Mouse (Mus musculus) forebrain, embryonic 16.5 days (tissue): ENCODE measurements around the gene Kat14. TPM values are rescaled to one million over a fixed set of nuclear protein-coding genes. Genes with fewer than 3 reads are reported as not detected.
"Not testable (repeated sequence)": the region's sequence is repeated elsewhere in the genome, so short reads cannot be mapped to it uniquely, and the experiment has no call there.

Experiments
- ATAC-seq: fragments of 200-750 bp; cut with Nextera tagmentation; 2 replicates; pipeline ENCODE4 v1.8.0; 2017; ENCODE audit warnings: mild to moderate bottlenecking, moderate library complexity
- H3K27ac ChIP-seq: fragments of 300-500 bp; sonication (generic); 2 replicates; pipeline ENCODE4 v1.5.1; 2014; ENCODE audit warnings: low read length, control low read depth
- H3K27me3 ChIP-seq: fragments of 300-500 bp; sonication (generic); replicated peaks from 2 replicates; pipeline ENCODE4 v1.6.1; 2014; ENCODE audit warnings: low read length; ENCODE audit not compliant: control insufficient read depth, insufficient read depth
- H3K36me3 ChIP-seq: fragments of 300-500 bp; sonication (generic); 2 replicates; pipeline ENCODE4 v1.6.1; 2014; ENCODE audit not compliant: control insufficient read depth, insufficient read depth
- H3K4me1 ChIP-seq: fragments of 300-500 bp; sonication (generic); replicated peaks from 2 replicates; pipeline ENCODE4 v1.6.1; 2014; ENCODE audit warnings: low read length; ENCODE audit not compliant: control insufficient read depth, insufficient read depth
- H3K4me2 ChIP-seq: fragments of 300-500 bp; sonication (generic); 2 replicates; pipeline ENCODE4 v1.6.1; 2014; ENCODE audit warnings: mild to moderate bottlenecking, low read length, control low read depth
- H3K4me3 ChIP-seq: fragments of 300-500 bp; sonication (generic); replicated peaks from 2 replicates; pipeline ENCODE4 v1.5.1; 2014; ENCODE audit warnings: mild to moderate bottlenecking, low read length, control low read depth
- H3K9ac ChIP-seq: fragments of 300-500 bp; sonication (generic); replicated peaks from 2 replicates; pipeline ENCODE4 v1.6.1; 2014; ENCODE audit warnings: low read depth, low read length, control low read depth
- H3K9me3 ChIP-seq: fragments of 300-500 bp; sonication (generic); 2 replicates; pipeline ENCODE4 v1.6.1; 2016; ENCODE audit warnings: low read length; ENCODE audit not compliant: control insufficient read depth
- WGBS: fragments of 180-500 bp; shearing (Covaris S2); extraction: QIAGEN DNeasy Blood & Tissue Kit; methylation state at CpG from one replicate; pipeline ENCODE4 v1.1.7; 2014; 5-methylcytosine and 5-hydroxymethylcytosine counted together
- polyA plus RNA-seq: library from polyadenylated mRNA; unstranded; fragments of >200 nt; fragmentation: Nextera tagmentation; extraction: Ambion mirVana; gene quantifications from 2 replicates; pipeline ENCODE4 v1.2.1, GENCODE M21; 2015

Kat14 gene
- polyA plus RNA-seq, 1 experiment from 2014 or later = 28.3 TPM

DNA sequence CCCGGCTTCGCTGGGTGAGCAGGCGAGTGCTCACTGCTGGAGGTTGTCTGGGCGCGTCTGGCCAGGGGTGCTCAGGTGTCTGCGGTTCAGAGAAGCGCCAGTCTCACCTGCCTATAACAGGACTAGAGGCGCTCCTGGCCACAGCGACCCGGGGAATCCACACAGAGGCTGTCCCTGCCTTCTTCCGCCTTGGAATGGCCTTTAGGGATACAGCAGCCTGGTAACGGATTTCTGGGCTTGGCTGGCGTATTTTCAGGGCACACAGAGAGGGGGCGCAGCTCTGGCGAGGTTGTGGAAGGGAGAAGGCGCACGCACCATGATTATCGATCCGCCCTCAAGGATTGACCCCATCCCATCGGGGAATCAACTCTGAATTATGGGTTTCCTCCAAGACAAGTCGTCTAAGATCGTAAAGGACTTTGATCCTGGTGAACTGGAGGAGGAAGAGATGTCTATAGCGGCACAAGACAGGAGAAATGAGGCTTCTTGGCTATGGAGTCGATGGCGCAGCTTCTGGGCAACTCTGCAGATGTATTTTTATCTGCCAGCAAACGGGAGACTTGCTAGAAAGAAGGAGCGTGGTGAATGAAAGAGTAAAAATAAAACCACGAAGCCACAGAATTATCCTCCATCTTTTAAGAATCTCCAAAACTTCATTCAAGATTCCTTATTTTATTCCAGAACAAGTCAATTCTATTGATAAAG, 35.5 kb upstream of the Kat14 start:
- Histone ChIP-seq H3K27me3 (peaks cover 50% of the 10 kb centered on the region), H3K27ac (no peak overlapping the region), H3K36me3 (no peaks in the 10 kb centered on the region), H3K9me3 (no peaks in the 10 kb centered on the region), H3K4me1 (peaks cover 32% of the 10 kb centered on the region), H3K4me2 (peak overlapping the region; percentile 47), H3K4me3 (peak overlapping the region; percentile 30), H3K9ac (no peak overlapping the region)
- ATAC-seq = peak; percentile 34; the same call in 1 of the 2 replicates
- WGBS = 8% methylated on average over 28 of the region's 28 CpGs

DNA sequence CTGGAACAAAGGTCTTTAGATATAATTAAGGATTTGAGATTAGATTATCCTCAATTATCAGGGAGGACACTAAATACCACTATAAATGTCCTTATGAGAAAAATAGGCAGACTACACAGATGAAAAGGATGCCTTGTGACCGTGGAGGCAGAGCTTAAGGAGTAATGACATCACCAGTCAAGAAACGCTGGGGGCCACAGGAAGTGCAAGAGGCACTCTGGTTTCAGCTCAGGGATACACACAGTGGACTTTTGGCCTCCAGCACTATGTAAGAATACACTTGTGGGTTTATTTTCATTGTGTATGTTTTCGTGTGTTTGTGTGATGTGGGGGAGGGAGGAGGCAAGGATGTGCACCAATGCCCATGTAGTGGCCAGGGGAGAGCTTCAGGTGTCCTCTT, 31.6 kb upstream of the Kat14 start:
- Histone ChIP-seq H3K9ac (no peak overlapping the region), H3K36me3 (no peaks in the 10 kb centered on the region), H3K9me3 (no peaks in the 10 kb centered on the region), H3K4me2 (no peak overlapping the region), H3K27me3 (peaks cover 15% of the 10 kb centered on the region), H3K27ac (no peak overlapping the region), H3K4me1 (peaks cover 7% of the 10 kb centered on the region; the same call in 1 of the 2 replicates), H3K4me3 (no peak overlapping the region)
- ATAC-seq = no peak
- WGBS = 68% methylated on average over 3 of the region's 3 CpGs

DNA sequence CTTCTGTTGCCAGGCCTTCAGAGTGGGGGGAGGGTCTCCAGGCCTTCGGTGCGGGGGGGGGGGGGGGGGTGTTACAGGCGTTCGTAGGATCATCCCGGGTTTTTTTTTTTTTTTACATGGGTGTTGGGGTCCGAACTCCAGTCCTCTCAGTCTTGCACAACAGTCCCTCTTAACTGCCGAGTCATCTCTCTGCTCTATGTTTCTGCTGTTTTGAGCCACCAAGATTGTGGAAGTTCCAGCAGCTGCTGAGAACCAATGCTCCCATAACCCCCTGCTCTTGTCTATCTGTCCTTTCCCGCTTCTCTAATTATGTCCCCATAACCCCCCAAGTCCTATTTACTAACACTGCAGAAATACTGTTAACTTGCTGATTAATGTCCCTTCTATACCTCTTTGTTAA, 31.1 kb upstream of the Kat14 start:
- no peak for ATAC-seq
- 81% methylated on average over 8 of the region's 8 CpGs for WGBS
- Histone ChIP-seq H3K27me3 (peaks cover 14% of the 10 kb centered on the region), H3K4me2 (no peak overlapping the region), H3K36me3 (no peaks in the 10 kb centered on the region), H3K4me1 (peaks cover 5% of the 10 kb centered on the region; the same call in 1 of the 2 replicates), H3K27ac (no peak overlapping the region), H3K9me3 (no peaks in the 10 kb centered on the region), H3K4me3 (no peak overlapping the region), H3K9ac (no peak overlapping the region)

DNA sequence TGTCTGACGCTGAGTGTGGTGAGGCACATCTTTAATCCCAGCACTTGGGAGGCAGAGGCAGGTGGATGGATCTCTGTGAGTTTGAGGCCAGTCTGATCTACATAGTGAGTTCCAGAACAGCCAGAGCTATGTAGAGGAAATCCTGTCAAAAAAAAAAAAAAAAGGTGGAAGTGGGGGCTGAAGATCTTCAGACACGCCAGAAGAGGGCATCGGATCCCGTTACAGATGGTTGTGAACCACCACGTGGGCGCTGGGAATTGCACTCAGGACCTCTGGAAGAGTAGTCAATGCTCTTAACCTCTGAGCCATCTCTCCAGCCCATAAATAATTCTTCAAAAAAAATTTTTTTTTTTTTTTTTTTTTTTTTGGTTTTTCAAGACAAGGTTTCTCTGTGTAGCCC, 30.6 kb upstream of the Kat14 start:
- H3K36me3 ChIP-seq, H3K4me1 ChIP-seq, H3K27ac ChIP-seq, H3K4me3 ChIP-seq, ATAC-seq, H3K9me3 ChIP-seq, H3K4me2 ChIP-seq, H3K9ac ChIP-seq: not testable (repeated sequence)
- H3K27me3 ChIP-seq = peaks cover 12% of the 10 kb centered on the region
- 79% methylated on average over 6 of the region's 6 CpGs for WGBS

DNA sequence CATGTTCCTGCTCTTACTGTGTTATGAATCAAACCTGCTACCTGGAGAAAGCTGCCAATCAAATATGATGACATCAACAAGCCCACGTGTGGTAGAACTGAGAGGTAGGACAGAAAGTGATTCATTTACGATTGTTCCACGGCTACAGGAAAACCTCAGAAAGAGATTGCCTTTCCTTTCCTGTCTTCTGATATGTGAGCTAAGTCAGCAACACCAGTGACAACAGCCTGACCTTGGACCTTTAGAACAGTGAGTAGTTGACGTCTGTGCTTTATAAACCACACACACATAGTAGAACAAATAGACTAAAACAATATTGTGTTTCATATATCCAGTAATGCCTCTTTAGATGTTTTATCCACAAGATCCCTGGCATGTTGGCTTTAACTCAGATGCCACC, 25.6 kb upstream of the Kat14 start:
- H3K4me1 ChIP-seq = no peaks in the 10 kb centered on the region
- no peak overlapping the region for H3K4me3 ChIP-seq
- WGBS = 90% methylated on average over 4 of the region's 4 CpGs
- H3K4me2 ChIP-seq = no peak overlapping the region
- ATAC-seq = no peak
- H3K36me3 ChIP-seq = no peaks in the 10 kb centered on the region
- H3K9ac ChIP-seq = no peak overlapping the region
- H3K9me3 ChIP-seq = no peaks in the 10 kb centered on the region
- H3K27ac ChIP-seq = no peak overlapping the region
- H3K27me3 ChIP-seq = no peaks in the 10 kb centered on the region

DNA sequence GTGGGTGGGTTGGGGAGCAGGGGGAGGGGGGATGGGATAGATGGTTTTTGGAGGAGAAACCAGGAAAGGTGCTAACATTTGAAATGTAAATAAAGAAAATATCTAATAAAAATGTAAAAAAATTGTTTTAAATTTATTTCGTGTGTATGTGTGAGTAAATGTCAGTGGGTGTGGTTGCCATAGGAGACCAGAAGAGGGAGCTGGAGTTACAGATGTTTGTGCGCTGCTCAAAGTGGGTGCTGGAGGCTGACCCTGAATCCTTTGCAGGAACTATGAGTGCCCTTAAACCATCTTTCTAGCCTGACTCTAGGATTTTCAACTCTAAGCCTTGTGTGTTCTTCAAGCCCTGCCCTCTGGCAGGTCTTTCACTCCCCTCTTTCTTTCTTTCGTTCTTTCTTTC, 20.3 kb upstream of the Kat14 start:
- Histone ChIP-seq H3K4me3 (no peak overlapping the region), H3K9ac (no peak overlapping the region), H3K27ac (no peak overlapping the region), H3K4me1 (no peaks in the 10 kb centered on the region), H3K9me3 (no peaks in the 10 kb centered on the region), H3K4me2 (no peak overlapping the region), H3K36me3 (no peaks in the 10 kb centered on the region), H3K27me3 (no peaks in the 10 kb centered on the region)
- WGBS = 75% methylated on average over 3 of the region's 3 CpGs
- ATAC-seq = no peak

DNA sequence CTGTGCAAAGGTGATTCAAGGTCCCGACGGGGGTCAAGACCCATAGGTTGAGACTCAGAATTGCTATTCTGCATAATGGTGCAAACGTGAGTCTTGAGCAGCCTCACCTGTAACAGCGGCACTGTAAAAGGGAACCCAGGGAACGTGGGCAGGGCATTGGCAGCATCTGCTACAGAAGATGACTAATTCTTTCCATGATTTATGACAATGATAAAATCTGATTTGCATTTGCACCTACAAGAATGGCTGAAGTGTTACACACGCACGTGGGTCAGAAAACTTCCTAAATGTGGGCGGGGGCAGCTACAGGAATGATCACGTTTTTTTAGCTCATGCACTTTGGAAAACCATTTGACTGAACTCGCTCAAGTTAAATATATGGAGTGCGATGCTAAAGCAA, 15.9 kb upstream of the Kat14 start:
- no peak overlapping the region for H3K9ac ChIP-seq
- H3K4me3 ChIP-seq = no peak overlapping the region
- no peak overlapping the region for H3K27ac ChIP-seq
- H3K36me3 ChIP-seq = no peaks in the 10 kb centered on the region
- H3K9me3 ChIP-seq = no peaks in the 10 kb centered on the region
- 91% methylated on average over 11 of the region's 11 CpGs for WGBS
- no peaks in the 10 kb centered on the region for H3K27me3 ChIP-seq
- no peaks in the 10 kb centered on the region for H3K4me1 ChIP-seq
- no peak overlapping the region for H3K4me2 ChIP-seq
- no peak for ATAC-seq

DNA sequence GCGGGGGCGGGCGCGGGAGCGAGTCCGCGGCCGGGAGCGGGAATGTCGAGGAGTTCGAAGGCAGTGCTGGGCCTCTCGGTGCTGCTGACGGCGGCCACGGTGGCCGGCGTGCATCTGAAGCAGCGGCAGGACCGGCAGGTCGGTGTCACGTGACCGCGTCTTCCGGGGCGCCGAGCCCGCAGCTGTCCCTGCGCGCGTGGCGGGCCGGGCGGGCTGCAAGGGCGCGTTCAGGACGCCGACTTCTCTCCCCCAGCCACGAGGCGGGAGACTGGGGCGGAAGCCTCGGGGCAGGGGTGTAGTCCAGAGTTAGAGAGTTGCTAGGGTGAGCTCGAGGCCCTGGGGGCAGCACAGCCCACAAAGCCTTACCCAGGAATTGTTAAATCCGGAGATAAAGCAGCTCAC, 238 bp downstream of the Kat14 start:
- WGBS = under 1% methylated on average over 38 of the region's 43 CpGs
- H3K36me3 ChIP-seq = peaks cover 4% of the 10 kb centered on the region
- H3K9ac ChIP-seq = peak overlapping the region; percentile 92
- H3K27me3 ChIP-seq = no peaks in the 10 kb centered on the region
- H3K27ac ChIP-seq = peak overlapping the region; percentile 92
- H3K4me3 ChIP-seq = peak overlapping the region; percentile 88
- peak; percentile 88 for ATAC-seq
- H3K9me3 ChIP-seq = no peaks in the 10 kb centered on the region
- H3K4me2 ChIP-seq = peak overlapping the region; percentile 72
- peaks cover 11% of the 10 kb centered on the region for H3K4me1 ChIP-seq

DNA sequence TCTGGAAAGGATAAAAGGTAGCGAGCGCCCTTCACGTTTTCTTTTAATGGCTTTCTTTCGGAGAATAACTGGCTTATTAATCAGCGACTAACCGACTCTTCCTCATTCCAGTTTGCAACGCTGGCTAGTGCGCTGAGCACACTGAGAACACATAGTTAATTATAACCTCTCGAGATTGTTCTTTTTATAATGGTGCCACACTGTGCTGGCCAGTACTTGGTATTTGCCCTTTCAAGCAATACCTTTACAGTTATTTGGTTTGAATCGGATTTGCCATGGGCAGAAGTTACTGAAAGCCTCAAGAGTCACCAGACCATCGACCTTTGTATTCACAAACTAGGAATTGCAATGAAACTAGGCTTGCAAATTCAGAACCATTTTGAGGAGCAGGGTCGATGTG, 728 bp downstream of the Kat14 start:
- H3K27me3 ChIP-seq = no peaks in the 10 kb centered on the region
- no peaks in the 10 kb centered on the region for H3K9me3 ChIP-seq
- H3K36me3 ChIP-seq = peaks cover 9% of the 10 kb centered on the region
- 2% methylated on average over 12 of the region's 12 CpGs for WGBS
- H3K9ac ChIP-seq = peak overlapping the region; percentile 92
- peak overlapping the region; percentile 88 for H3K4me3 ChIP-seq
- peak; percentile 30 for ATAC-seq
- H3K4me1 ChIP-seq = peaks cover 11% of the 10 kb centered on the region
- H3K4me2 ChIP-seq = peak overlapping the region; percentile 72
- peak overlapping the region; percentile 10; the same call in 1 of the 2 replicates for H3K27ac ChIP-seq

DNA sequence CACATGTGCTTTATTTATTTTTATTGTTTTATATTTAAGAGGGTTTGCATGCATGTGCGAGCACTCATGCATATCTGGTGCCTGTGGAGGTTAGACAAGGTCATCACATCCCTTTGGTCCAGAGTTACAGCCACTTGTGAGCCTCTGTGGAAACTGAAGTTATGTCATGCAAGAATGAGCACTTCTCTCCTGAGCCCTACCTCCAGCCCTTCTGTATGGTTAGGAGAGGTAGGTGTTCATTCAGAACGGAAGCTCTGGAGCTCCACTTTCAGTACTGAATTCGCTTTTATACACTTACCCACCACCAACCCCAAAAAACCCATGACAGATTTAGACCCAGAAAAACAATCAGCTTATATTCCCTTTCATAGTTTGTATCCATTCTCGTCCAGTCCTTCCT, 2.8 kb downstream of the Kat14 start:
- H3K27me3 ChIP-seq = no peaks in the 10 kb centered on the region
- H3K4me1 ChIP-seq = peaks cover 11% of the 10 kb centered on the region
- no peak overlapping the region for H3K4me2 ChIP-seq
- ATAC-seq = no peak
- no peak overlapping the region for H3K9ac ChIP-seq
- H3K36me3 ChIP-seq = peaks cover 17% of the 10 kb centered on the region
- no peaks in the 10 kb centered on the region for H3K9me3 ChIP-seq
- WGBS = 90% methylated on average over 4 of the region's 4 CpGs
- no peak overlapping the region for H3K4me3 ChIP-seq
- no peak overlapping the region for H3K27ac ChIP-seq
